15 mouse cellular contexts compared by ENCODE assay signal in the genomic region with DNA sequence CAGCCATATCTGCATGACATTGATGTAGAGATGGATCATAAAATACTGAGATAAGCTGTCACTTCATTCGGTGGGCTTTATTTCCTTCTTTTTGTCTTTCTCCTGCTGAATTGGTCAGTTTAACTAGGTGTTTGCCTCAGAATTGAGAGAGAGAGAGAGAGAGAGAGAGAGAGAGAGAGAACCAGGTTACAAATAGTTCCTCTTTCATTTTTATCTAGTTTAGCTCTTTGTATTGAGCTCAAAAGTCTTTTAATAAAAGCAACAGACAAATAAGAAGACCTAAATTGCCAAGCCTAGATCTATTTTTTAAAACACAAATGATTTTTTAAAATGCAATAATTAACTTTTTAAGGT.
"Had no signal": no experiment of that assay in that cellular context is flagged by ENCODE, and none has a peak within 500 bp of the region (broad histone marks: within the 10 kb centered on the region; RNA-seq: fewer than 3 reads in every experiment).

No protein-coding gene starts in this region.

- H3K36me3 ChIP-seq: neural tube, embryonic 13.5 days; neural tube, embryonic 15.5 days; stomach, embryonic 15.5 days had no signal

- H3K27ac ChIP-seq: neural tube, embryonic 13.5 days; neural tube, embryonic 15.5 days; stomach, embryonic 15.5 days; stomach, postnatal 0 days had no signal

- H3K9me3 ChIP-seq: neural tube, embryonic 13.5 days; neural tube, embryonic 15.5 days; stomach, embryonic 15.5 days had no signal

- H3K27me3 ChIP-seq: neural tube, embryonic 13.5 days; neural tube, embryonic 15.5 days; stomach, embryonic 15.5 days had no signal

- H3K4me3 ChIP-seq: neural tube, embryonic 13.5 days; neural tube, embryonic 15.5 days; stomach, embryonic 15.5 days had no signal

- H3K9ac ChIP-seq: neural tube, embryonic 13.5 days; neural tube, embryonic 15.5 days; stomach, embryonic 15.5 days had no signal

- H3K4me2 ChIP-seq: neural tube, embryonic 13.5 days; neural tube, embryonic 15.5 days; stomach, embryonic 15.5 days had no signal

- H3K4me1 ChIP-seq: neural tube, embryonic 13.5 days; stomach, embryonic 15.5 days had no signal

- DNase-seq: retina, postnatal 1 day; right cerebral cortex, postnatal 14 days; right cerebral cortex, postnatal 25 days; right cerebral cortex, postnatal 4 days; spleen, adult 18-20 months; thymus, adult 18-20 months; thymus, adult 2 months; thymus, postnatal 14 days; thymus, postnatal 25 days; thymus, postnatal 36 days; thymus, postnatal 4 days had no signal
